Mouse (Mus musculus) liver, embryonic 11.5 days (tissue): ENCODE data around the gene Trappc3. TPM values are rescaled to one million over a fixed set of nuclear protein-coding genes. Genes with fewer than 3 reads are reported as not detected.

ENCODE experiments used
- ATAC-seq: fragments of 200-750 bp; cut with Nextera tagmentation; replicated peaks from 2 replicates; pipeline ENCODE4 v1.8.0; 2017; ENCODE audit warnings: moderate number of reproducible peaks, mild to moderate bottlenecking, moderate TSS enrichment, moderate library complexity; ENCODE audit not compliant: low FRiP score
- DNase-seq: peaks from one replicate; pipeline ENCODE4 v3.0.0-alpha.2; 2017; ENCODE audit warnings: low spot score
- H3K27ac ChIP-seq: fragments of 300-500 bp; sonication (generic); 2 replicates; pipeline ENCODE4 v1.5.1; 2014; ENCODE audit warnings: mild to moderate bottlenecking, low read depth, low read length, control low read depth
- H3K27me3 ChIP-seq: fragments of 300-500 bp; sonication (generic); replicated peaks from 2 replicates; pipeline ENCODE4 v1.6.1; 2014; ENCODE audit warnings: low read length, mixed read lengths; ENCODE audit not compliant: control insufficient read depth, insufficient read depth
- H3K36me3 ChIP-seq: fragments of 300-500 bp; sonication (generic); 2 replicates; pipeline ENCODE4 v1.6.1; 2014; ENCODE audit warnings: mild to moderate bottlenecking, low read length, moderate library complexity, mixed read lengths; ENCODE audit not compliant: control insufficient read depth, insufficient read depth
- H3K4me1 ChIP-seq: fragments of 300-500 bp; sonication (generic); replicated peaks from 2 replicates; pipeline ENCODE4 v1.6.1; 2014; ENCODE audit warnings: low read length, mixed read lengths; ENCODE audit not compliant: control insufficient read depth, insufficient read depth
- H3K4me2 ChIP-seq: fragments of 300-500 bp; sonication (generic); 2 replicates; pipeline ENCODE4 v1.6.1; 2014; ENCODE audit warnings: mild to moderate bottlenecking, control low read depth, moderate library complexity
- H3K4me3 ChIP-seq: fragments of 300-500 bp; sonication (generic); 2 replicates; pipeline ENCODE4 v1.5.1; 2014; ENCODE audit warnings: low read depth, low read length, control low read depth
- H3K9ac ChIP-seq: fragments of 300-500 bp; sonication (generic); 2 replicates; pipeline ENCODE4 v1.6.1; 2014; ENCODE audit warnings: low read depth, low read length, control low read depth
- H3K9me3 ChIP-seq: fragments of 300-500 bp; sonication (generic); 2 replicates; pipeline ENCODE4 v1.6.1; 2016; ENCODE audit warnings: low read length, inconsistent platforms, mixed read lengths; ENCODE audit not compliant: control insufficient read depth
- WGBS: fragments of 180-500 bp; shearing (Covaris S2); extraction: QIAGEN DNeasy Blood & Tissue Kit; methylation state at CpG from one replicate; pipeline ENCODE4 v1.1.7; 2014; 5-methylcytosine and 5-hydroxymethylcytosine counted together
- polyA plus RNA-seq: library from polyadenylated mRNA; unstranded; fragments of >200 nt; fragmentation: Nextera tagmentation; extraction: Ambion mirVana; gene quantifications from 2 replicates; pipeline ENCODE4 v1.2.1, GENCODE M21; 2014

Trappc3 gene
- polyA plus RNA-seq, 1 experiment from 2014 or later, result 20.6 TPM

GRCm38 (mm10) chr4:126319806-126320205 is 57.7 kb downstream of the Trappc3 start:
- H3K4me2 ChIP-seq, result no peak overlapping the region; the same call in 1 of the 2 replicates
- H3K27ac ChIP-seq, result no peak overlapping the region

DNA sequence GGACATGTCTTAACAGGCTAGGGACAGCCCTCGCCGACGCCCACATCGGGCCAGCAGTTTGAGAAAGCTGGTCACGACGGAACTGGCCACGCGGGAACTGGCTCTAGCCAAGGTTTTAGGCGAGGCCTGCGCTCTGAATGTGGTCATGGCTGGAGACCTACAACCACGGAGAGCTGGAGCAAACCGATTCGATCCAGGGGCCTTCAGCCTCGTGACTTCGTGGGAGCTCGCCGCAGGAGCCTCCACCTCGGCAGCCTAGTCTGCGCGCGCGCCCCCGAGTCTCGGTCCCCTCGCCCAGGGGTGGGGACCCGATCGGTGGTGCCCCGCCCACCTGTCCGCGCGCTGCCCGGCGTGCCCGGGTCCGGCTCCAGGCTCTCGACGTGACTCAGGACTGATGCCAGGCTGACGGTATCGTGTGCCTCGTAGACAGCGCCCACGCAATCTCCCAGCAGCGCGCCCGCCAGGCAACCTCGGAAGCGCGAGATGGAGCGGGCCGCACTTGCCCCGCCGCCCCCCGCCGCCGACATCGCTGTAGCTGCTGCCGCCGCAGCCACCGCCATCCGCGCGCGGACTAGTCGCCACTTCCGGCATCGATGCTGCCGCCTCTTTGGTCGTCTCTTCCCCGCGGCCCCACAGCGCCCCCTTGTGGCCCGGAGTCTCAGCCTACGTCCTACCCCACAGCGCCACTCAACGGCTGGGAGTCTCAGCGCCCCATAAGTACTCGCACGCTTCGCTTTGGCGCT is 59.2 kb downstream of the Trappc3 start, which contains the start of gene Adprhl2:
Adprhl2 (minus strand) TSS at position 593 of the 743 bp plus-strand sequence.
- H3K4me3 ChIP-seq, result peak within 1 kb of the TSS; percentile 86
- H3K9ac ChIP-seq, result peak within 1 kb of the TSS; percentile 86
- WGBS, result 0% methylated on average over 80 of the region's 80 CpGs
- ATAC-seq, result peak; percentile 86
- H3K4me2 ChIP-seq, result peak within 1 kb of the TSS; percentile 66
- H3K9me3 ChIP-seq, result no peaks in the 10 kb centered on the region
- peaks cover 19% of the 10 kb centered on the region for H3K27me3 ChIP-seq
- peak; percentile 100 for DNase-seq
- H3K27ac ChIP-seq, result peak within 1 kb of the TSS; percentile 79
- H3K4me1 ChIP-seq, result peaks cover 10% of the 10 kb centered on the region
- H3K36me3 ChIP-seq, result peaks cover 20% of the 10 kb centered on the region

More at GRCm38 (mm10) chr4:126319806-126320205, 57.7 kb downstream of the Trappc3 start:
- no peaks in the 10 kb centered on the region for H3K9me3 ChIP-seq
- no peak for ATAC-seq
- WGBS, result 81% methylated on average over 6 of the region's 6 CpGs
- no peak overlapping the region for H3K4me3 ChIP-seq
- H3K36me3 ChIP-seq, result peaks cover 22% of the 10 kb centered on the region
- no peak overlapping the region for H3K9ac ChIP-seq
- H3K4me1 ChIP-seq, result peaks cover 5% of the 10 kb centered on the region
- no peak for DNase-seq
- peaks cover 10% of the 10 kb centered on the region for H3K27me3 ChIP-seq

DNA sequence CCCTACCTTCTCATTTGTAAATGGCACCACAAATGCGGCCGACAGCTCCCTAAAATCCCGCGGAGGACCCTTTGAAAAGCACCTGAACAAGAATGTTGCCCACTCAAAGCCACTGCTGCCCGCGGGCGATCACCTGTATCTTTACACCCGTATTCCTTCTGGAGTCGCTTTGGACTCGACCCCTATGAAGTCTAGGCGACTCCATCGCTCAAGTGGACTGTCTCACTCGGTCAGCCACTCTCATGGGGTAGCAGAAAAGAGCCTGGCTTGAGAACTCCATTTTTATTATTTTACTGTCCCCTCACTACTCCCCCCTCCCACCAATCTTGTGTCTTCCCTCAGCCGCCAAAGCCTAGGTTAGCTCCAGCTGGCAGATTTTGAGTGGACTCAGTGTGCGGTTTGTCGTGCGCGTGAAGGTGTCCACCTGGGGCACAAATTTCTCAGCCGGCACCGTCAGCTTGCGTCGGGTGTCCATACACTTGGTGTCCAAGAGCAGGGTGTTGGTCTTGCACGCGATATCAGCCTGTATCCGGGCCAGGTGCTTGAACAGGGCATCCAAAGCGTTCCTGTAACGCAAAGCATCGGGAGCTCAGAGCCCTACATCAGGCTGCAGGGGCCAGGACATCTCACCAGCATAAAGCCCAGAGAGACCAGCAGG is 59.9 kb downstream of the Trappc3 start:
- ATAC-seq, result peak; percentile 9; the same call in 1 of the 2 replicates
- H3K4me1 ChIP-seq, result peaks cover 10% of the 10 kb centered on the region

DNA sequence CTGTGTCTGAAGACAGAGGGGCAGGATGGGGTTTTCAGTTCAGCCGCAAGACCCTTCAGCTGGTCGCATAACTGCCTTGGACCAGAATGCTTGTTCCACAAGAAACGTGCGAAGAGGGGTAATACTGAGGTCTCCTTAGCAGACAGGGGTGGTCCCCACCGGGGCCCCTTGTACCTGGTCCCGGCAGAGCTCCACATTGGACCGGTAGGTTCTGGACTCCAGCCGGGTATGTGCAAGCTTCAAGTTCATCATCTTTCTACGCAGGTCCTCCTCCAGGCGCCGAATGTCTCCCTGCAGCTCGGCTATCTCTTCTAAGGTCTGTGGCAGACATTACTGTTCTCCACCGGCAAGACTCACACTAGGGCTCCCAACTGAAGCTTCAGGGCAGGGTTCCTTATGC is 60.5 kb downstream of the Trappc3 start:
- WGBS, result 89% methylated on average over 13 of the region's 13 CpGs

More for the DNA sequence above, 59.9 kb downstream of the Trappc3 start:
- Histone ChIP-seq H3K27me3 (peaks cover 19% of the 10 kb centered on the region), H3K27ac (no peak overlapping the region), H3K9me3 (no peaks in the 10 kb centered on the region), H3K9ac (peak overlapping the region; percentile 86), H3K4me2 (peak overlapping the region; percentile 66), H3K4me3 (peak overlapping the region; percentile 86), H3K36me3 (peaks cover 14% of the 10 kb centered on the region)
- no peak for DNase-seq
- 53% methylated on average over 28 of the region's 28 CpGs for WGBS

DNA sequence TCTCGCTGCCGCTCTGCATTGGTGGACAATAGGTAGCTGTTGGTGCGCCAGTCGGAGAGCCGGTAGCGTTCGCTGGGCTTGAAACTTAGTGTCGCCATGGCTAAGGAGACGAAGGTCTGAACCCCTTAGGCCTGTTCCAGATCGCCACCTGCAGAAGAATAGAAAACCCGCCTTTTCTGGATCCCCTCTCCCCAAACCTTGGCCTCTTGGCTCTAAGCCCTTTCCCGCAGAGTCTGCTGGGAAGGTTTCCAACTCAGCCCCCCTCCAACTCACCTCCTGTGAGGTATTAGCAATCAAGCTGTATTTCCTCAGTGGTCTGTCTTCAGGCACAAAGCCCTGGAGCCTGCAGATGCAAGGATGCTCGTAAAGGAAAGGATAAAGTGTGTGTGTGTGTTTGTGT is 62.7 kb downstream of the Trappc3 start:
- Histone ChIP-seq H3K4me2 (no peak overlapping the region), H3K4me3 (no peak overlapping the region), H3K4me1 (peaks cover 10% of the 10 kb centered on the region), H3K36me3 (no peaks in the 10 kb centered on the region), H3K27me3 (peaks cover 19% of the 10 kb centered on the region), H3K9ac (no peak overlapping the region), H3K9me3 (no peaks in the 10 kb centered on the region), H3K27ac (no peak overlapping the region)
- ATAC-seq, result no peak
- WGBS, result 45% methylated on average over 13 of the region's 13 CpGs
- DNase-seq, result no peak

More for the DNA sequence above, 60.5 kb downstream of the Trappc3 start:
- Histone ChIP-seq H3K9me3 (no peaks in the 10 kb centered on the region), H3K27me3 (peaks cover 19% of the 10 kb centered on the region), H3K4me3 (no peak overlapping the region), H3K9ac (no peak overlapping the region), H3K36me3 (peaks cover 8% of the 10 kb centered on the region), H3K27ac (no peak overlapping the region), H3K4me1 (peaks cover 10% of the 10 kb centered on the region), H3K4me2 (no peak overlapping the region)
- no peak for ATAC-seq
- DNase-seq, result no peak

GRCm38 (mm10) chr4:126325281-126325861 is 63.2 kb downstream of the Trappc3 start, which contains the start of gene Tekt2:
Gene Tekt2, minus strand, starts transcription at chr4:126325688.
- no peaks in the 10 kb centered on the region for H3K9me3 ChIP-seq
- WGBS, result 15% methylated on average over 23 of the region's 23 CpGs
- H3K27me3 ChIP-seq, result peaks cover 19% of the 10 kb centered on the region
- H3K36me3 ChIP-seq, result no peaks in the 10 kb centered on the region
- no peak for ATAC-seq
- H3K9ac ChIP-seq, result no peak within 1 kb of the TSS
- no peak within 1 kb of the TSS for H3K4me3 ChIP-seq
- DNase-seq, result no peak
- H3K4me2 ChIP-seq, result peak within 1 kb of the TSS; percentile 39; the same call in 1 of the 2 replicates
- H3K27ac ChIP-seq, result no peak within 1 kb of the TSS
- peaks cover 7% of the 10 kb centered on the region for H3K4me1 ChIP-seq

Other genes with a start within 250 kb of the Trappc3 start
- gene Csf3r, start 237.8 kb upstream of the Trappc3 start, polyA plus RNA-seq, result 2.4 and 3.1 TPM in 2 replicates
- gene Mrps15, start 215.4 kb upstream of the Trappc3 start, polyA plus RNA-seq, result 186 and 190 TPM in 2 replicates
- gene Oscp1, start 203.8 kb upstream of the Trappc3 start, polyA plus RNA-seq, result 6.6 TPM in 2 replicates
- 46.6 and 53.3 TPM in 2 replicates for gene Lsm10, start 165.7 kb upstream of the Trappc3 start, polyA plus RNA-seq
- gene Stk40, start 158.4 kb upstream of the Trappc3 start, polyA plus RNA-seq, result 24.4 and 26.7 TPM in 2 replicates
- gene Eva1b, start 114.6 kb upstream of the Trappc3 start, polyA plus RNA-seq, result 25.3 and 28.1 TPM in 2 replicates
- 2.3 TPM in 2 replicates for gene Sh3d21, start 98.8 kb upstream of the Trappc3 start, polyA plus RNA-seq
- 199 and 207 TPM in 2 replicates for gene Thrap3, start 59.6 kb upstream of the Trappc3 start, polyA plus RNA-seq
- 26.5 and 28.9 TPM in 2 replicates for gene Map7d1, start 6.0 kb upstream of the Trappc3 start, polyA plus RNA-seq
- 1.9 and 2.2 TPM in 2 replicates for gene Col8a2, start 24.5 kb downstream of the Trappc3 start, polyA plus RNA-seq
- gene Adprhl2, start 59.4 kb downstream of the Trappc3 start, polyA plus RNA-seq, result 53.5 and 62.2 TPM in 2 replicates
- gene Tekt2, start 63.4 kb downstream of the Trappc3 start, polyA plus RNA-seq, result 0.71 and 1.7 TPM in 2 replicates
- 9.2 and 15.2 TPM in 2 replicates for gene Ago3, start 167.2 kb downstream of the Trappc3 start, polyA plus RNA-seq
- 4.1 and 4.9 TPM in 2 replicates for gene Ago1, start 206.3 kb downstream of the Trappc3 start, polyA plus RNA-seq